Mouse (Mus musculus) cerebellum, adult 2 months (tissue): Measurements from ENCODE around the gene Capn5.

Experiments
- CTCF ChIP-seq: fragments of 200-500 bp; IDR thresholded peaks from 2 replicates; pipeline ENCODE4 v1.5.1; 2011; ENCODE audit warnings: low read depth, mild to moderate bottlenecking, control low read depth, low read length, moderate library complexity, borderline replicate concordance; ENCODE audit not compliant: insufficient read depth
- POLR2A ChIP-seq: fragments of 200-500 bp; IDR thresholded peaks from 2 replicates; pipeline ENCODE4 v1.6.1; 2011; ENCODE audit warnings: low read length, control low read depth, borderline replicate concordance; ENCODE audit not compliant: insufficient read depth

DNA sequence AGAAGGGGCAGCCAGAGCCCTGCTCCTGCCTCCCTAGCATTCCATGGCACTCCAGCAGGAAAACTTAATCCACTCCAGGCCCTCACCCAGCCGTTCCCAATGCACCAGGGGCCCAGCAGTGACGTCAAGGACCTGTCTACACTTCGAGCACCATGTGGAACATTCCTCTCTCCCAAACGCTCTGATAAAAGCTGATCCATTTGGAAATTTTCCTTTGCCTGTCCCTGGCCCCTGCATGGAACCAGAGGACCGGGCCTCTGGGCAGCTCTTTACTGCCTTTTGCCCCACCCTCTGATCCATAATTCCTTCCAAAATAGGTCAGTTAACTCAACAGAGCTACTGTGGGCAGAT, 74.2 kb downstream of the Capn5 start:
- TF ChIP-seq CTCF (no peak), POLR2A (no peak)
